Mouse (Mus musculus) left cerebral cortex, adult 11 months (tissue): ENCODE results near the gene Wdr83os.
A peak's percentile ranks its signal among the peaks of the same experiment; 100 is the strongest.
"Not testable (repeated sequence)": the region's sequence is repeated elsewhere in the genome, so short reads cannot be mapped to it uniquely, and the experiment has no call there.

ENCODE experiments used
- DNase-seq: peaks from one replicate; pipeline ENCODE4 v3.0.0; 2022; ENCODE audit warnings: low spot score

The Wdr83os gene

GRCm38 (mm10) chr8:85073041-85073612 is 7.4 kb upstream of the Wdr83os start:
- DNase-seq, result no peak

- DNase-seq, result no peak
These were observed 6.4 kb upstream of the Wdr83os start for GRCm38 (mm10) chr8:85074167-85074566.

GRCm38 (mm10) chr8:85074617-85075016 is 5.9 kb upstream of the Wdr83os start:
- no peak for DNase-seq

- DNase-seq, result no peak
These were observed 4.5 kb upstream of the Wdr83os start for GRCm38 (mm10) chr8:85076001-85076400.

- DNase-seq, result peak; percentile 81
These were observed 3.5 kb upstream of the Wdr83os start for GRCm38 (mm10) chr8:85076993-85077392.

DNA sequence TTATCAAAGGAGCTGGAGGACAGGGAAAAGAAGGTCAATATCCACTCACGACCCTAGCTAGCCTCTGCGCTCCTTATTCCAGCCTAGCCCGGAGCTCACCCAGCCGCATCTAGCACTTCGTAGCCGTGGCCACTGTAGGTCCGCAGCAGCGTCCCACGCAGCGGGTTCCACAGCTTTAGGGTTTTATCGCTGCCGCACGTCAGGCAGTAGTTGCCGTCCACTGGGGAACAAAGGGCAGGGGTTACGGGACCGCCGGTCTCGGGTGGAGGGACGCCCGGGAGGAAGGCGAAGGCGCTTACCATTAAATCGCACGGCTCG is 367 bp upstream of the Wdr83os start:
- DNase-seq, result no peak

DNA sequence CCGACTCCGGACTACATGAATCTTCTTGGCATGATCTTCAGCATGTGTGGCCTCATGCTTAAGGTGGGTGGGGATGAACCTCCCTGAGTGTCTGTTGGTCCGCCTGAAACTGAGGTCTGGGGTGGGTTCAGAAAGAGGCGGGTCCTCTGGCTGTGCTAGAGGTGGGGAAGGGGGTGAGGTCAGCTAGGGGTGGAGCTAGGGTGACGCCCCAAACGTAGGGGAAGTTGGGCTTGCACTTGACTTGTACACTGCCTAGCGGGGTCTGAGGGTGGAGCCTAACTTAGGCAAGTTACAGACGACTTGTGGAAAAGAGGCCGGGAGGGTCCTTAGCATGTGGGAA is 646 bp downstream of the Wdr83os start, which contains the start of gene Wdr83:
Wdr83 (minus strand) TSS at position 91 of the 340 bp plus-strand sequence.
- no peak for DNase-seq

DNA sequence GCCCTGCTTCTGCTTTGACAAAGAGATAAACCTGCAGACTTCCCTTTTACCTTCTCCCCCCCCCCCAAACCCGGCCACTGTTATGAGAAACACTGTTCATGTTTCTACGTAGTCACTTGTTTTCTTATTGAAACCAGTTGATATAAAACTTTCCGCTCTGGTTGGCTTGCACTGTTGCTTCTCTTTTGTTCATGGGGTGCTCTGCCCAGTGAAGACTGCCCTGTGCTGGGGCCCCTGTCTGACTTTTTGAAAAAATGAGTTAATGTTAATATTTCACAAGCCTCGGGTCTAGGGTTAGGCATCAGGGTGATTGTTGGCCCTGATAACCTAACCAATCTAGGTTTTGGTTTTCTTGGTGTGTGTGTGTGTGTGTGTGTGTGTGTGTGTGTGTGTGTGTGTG is 1.6 kb downstream of the Wdr83os start:
- not testable (repeated sequence) for DNase-seq

GRCm38 (mm10) chr8:85083108-85083813 is 2.7 kb downstream of the Wdr83os start, which contains the start of gene Man2b1:
Gene Man2b1 (plus strand): TSS chr8:85083270.
- peak; percentile 83 for DNase-seq

DNA sequence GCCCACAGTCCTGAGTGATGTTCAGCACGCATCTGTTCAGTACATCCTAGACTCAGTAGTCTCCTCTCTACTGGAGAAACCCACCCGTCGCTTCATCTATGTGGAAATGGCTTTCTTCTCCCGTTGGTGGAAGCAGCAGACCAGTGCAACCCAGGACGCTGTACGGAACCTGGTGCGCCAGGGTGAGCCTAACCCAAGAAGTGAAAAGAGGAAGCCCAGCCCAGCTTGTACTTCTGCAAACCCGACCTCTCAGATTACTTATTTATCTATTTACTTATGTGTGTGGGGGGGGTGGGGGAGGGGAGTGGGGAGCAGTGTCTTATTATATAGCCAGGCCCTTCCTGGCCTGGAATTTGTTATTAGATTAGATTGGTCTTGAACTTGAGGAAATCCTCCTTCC is 4.1 kb downstream of the Wdr83os start:
- no peak for DNase-seq

- DNase-seq, result no peak
These were observed 5.7 kb downstream of the Wdr83os start for GRCm38 (mm10) chr8:85086238-85086637.

DNA sequence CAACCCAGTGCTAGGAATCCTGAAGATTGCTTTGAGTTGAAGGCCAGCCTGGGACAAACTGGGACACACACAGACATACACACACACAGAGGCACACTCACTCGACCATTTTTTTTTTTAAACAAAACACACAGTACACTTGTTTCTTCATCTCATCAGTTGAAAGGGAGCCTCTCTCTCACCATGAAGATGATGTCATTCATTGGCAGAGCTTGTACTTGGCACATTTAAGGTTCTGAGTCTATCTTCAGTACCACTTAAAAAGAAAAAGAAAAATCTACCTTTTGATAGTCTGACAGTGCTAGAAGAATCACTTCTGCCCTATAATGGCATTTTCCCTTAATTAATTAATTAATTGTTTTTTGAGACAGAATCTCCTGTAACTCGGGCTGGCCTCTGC is 8.2 kb downstream of the Wdr83os start:
- no peak for DNase-seq

GRCm38 (mm10) chr8:85090856-85091255 is 10.3 kb downstream of the Wdr83os start:
- no peak for DNase-seq

DNA sequence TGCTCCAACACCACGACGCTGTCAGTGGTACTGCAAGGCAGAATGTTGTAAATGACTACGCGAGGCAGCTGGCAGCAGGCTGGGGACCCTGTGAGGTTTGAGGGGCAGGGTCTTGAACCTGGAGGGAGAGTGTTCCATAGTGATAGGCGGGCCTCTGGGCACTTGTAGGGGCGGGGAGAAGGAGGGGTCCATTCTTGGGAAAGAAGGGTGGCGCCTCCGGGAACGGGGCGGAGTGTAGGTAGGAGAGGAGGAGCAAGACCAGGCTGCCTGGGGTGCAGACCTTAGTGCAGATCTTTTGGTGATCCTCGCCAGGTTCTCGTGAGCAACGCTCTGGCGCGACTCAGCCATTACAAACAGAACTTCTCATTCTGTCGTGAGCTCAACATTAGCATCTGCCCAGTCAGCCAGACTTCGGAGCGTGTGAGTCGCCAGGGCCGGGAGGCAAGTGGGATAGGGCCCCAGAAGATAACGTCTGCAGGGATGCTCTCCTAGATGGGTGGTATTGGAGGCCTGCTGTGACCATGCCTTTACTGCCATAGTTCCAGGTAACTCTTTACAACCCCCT is 11.1 kb downstream of the Wdr83os start:
- no peak for DNase-seq

DNA sequence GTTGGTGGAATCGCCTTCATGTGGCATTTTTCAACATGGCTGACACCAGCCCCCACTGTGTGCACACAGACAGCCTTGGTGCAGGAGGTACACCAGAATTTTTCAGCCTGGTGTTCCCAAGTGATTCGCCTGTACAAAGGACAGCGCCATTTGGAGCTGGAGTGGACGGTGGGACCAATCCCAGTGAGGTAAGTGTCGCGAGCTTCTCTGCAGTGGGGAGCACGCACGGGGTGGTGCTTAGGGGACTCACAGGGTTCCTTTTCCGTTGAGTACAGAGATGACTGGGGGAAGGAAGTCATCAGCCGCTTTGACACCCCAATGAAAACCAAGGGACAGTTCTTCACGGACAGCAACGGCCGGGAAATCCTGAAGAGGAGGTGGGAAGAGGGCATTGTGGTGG is 14.5 kb downstream of the Wdr83os start:
- DNase-seq, result no peak

DNA sequence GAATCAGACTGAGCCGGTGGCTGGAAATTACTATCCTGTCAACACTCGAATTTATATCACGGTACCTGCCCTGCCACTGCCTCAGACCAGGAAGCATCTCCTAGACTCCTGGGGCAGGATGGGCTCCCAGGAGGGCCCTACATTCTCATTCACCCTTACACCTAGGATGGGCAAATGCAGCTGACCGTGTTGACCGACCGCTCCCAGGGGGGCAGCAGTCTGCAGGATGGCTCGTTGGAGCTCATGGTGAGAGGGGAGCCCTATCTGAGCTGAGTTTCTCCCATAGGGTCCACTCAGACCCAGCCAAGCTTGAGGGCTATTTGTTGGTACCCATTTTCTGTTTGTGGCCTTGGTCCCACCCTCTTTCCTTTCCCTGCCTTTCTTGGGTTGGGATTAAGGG is 15.0 kb downstream of the Wdr83os start:
- DNase-seq, result no peak

- no peak for DNase-seq
These were observed 15.7 kb downstream of the Wdr83os start for GRCm38 (mm10) chr8:85096196-85096595.

- no peak for DNase-seq
These were observed 16.3 kb downstream of the Wdr83os start for GRCm38 (mm10) chr8:85096850-85097249.

DNA sequence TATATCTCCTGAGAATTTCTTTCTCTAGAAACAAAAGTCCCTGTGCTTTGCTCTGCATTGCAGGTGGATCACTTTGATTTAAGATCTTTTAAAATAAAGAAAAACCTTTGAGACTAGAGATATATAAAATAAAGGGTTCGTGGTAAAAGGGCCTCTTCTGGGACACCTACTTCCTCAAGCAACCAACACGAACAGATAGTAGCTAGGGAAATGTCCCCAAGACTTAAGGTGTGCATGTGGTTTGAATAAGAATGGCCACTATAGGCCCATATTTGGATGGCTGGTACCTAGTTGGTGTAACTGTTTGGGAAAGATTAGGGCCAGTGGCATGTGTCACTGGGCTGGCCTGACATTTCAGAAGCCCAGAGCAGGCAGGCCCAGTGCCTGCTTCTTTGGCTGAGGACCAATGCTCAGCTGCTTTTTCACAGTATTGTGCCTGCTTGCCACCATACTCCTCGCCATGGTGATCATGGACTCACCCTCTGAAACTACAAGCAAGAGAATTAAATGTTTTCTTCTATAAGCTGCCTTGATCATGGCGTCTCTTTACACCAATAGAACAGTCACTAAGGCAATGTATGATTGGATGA is 19.6 kb downstream of the Wdr83os start:
- DNase-seq, result no peak

- DNase-seq, result no peak
These were observed 32.7 kb downstream of the Wdr83os start for GRCm38 (mm10) chr8:85113241-85113640.

GRCm38 (mm10) chr8:85115501-85115900 is 35.0 kb downstream of the Wdr83os start:
- no peak for DNase-seq

GRCm38 (mm10) chr8:85116984-85117383 is 36.4 kb downstream of the Wdr83os start:
- DNase-seq, result no peak
